Comparison of ENCODE assay signal across 8 mouse cellular contexts in genomic region chr11:113733631-113734364, GRCm38 (mm10). TPM values are rescaled to one million over a fixed set of nuclear protein-coding genes. Genes with fewer than 3 reads are reported as not detected.
A peak's percentile ranks its signal among the peaks of the same experiment; 100 is the strongest.
DNase-seq lines count a peak whose midpoint lies in the region; ATAC-seq and TF ChIP-seq lines count a peak whose summit lies in the region.

No protein-coding gene starts in this region.

- TF ChIP-seq POLR2A in thymus, adult 2 months (IDR thresholded peaks at IDR 0.05; ENCODE audit: control insufficient read depth, extremely low read depth, insufficient read depth, low read length, poor library complexity): no peak

- H3K4me2 ChIP-seq in neural tube, embryonic 12.5 days (replicated peaks): no peak overlapping the region; the same call in 1 of the 2 replicates

- no peak overlapping the region; the same call in 1 of the 2 replicates for H3K9ac ChIP-seq in neural tube, embryonic 12.5 days

- no peaks in the 10 kb centered on the region for H3K27me3 ChIP-seq in neural tube, embryonic 12.5 days (replicated peaks)
- H3K27me3 ChIP-seq in thymus, adult 2 months (ENCODE audit: control insufficient read depth, insufficient read depth, low read length): no peaks in the 10 kb centered on the region

- no peak for DNase-seq in layer of hippocampus, adult 2 months (ENCODE audit: low spot score in 2 of 2)
- no peak for DNase-seq in layer of hippocampus, adult 9-10 months (ENCODE audit: low spot score)
- peak; percentile 34 to 76 for DNase-seq in kidney, postnatal 25 days
- DNase-seq in thymus, adult 2 months: no peak
- DNase-seq in spleen, adult 12 weeks (ENCODE audit: low spot score): no peak
- no peak for DNase-seq in ovary, postnatal 10 days (ENCODE audit: low spot score)

- no peak overlapping the region for H3K4me3 ChIP-seq in layer of hippocampus, adult 2 months
- no peak overlapping the region for H3K4me3 ChIP-seq in neural tube, embryonic 12.5 days
- H3K4me3 ChIP-seq in thymus, adult 2 months (ENCODE audit: control insufficient read depth, insufficient read depth, low read length): no peak overlapping the region

- H3K36me3 ChIP-seq in neural tube, embryonic 12.5 days: peaks cover 7% of the 10 kb centered on the region
- no peaks in the 10 kb centered on the region for H3K36me3 ChIP-seq in thymus, adult 2 months (ENCODE audit: control insufficient read depth, insufficient read depth, low read length)

- no peak for TF ChIP-seq CTCF in layer of hippocampus, adult 2 months (conservative IDR thresholded peaks at IDR 0.05)
- TF ChIP-seq CTCF in thymus, adult 2 months (IDR thresholded peaks at IDR 0.05; ENCODE audit: borderline replicate concordance, control insufficient read depth, extremely low read depth, insufficient read depth, low read length, poor library complexity): no peak

- 52% methylated on average over 6 of the region's 6 CpGs for WGBS in neural tube, embryonic 12.5 days
- WGBS in thymus, adult 2 months: 94% methylated on average over 6 of the region's 6 CpGs

- peaks cover 49% of the 10 kb centered on the region for H3K4me1 ChIP-seq in neural tube, embryonic 12.5 days
- peaks cover 17% of the 10 kb centered on the region for H3K4me1 ChIP-seq in thymus, adult 2 months (replicated peaks; ENCODE audit: control insufficient read depth, insufficient read depth, low read length)

- peak overlapping the region; percentile 3; the same call in 1 of the 2 replicates for H3K27ac ChIP-seq in layer of hippocampus, adult 2 months
- H3K27ac ChIP-seq in neural tube, embryonic 12.5 days: no peak overlapping the region
- H3K27ac ChIP-seq in thymus, adult 2 months (ENCODE audit: control insufficient read depth, insufficient read depth, low read length): no peak overlapping the region

- ATAC-seq in common myeloid progenitor, adult 5-6 weeks (replicated peaks; ENCODE audit: low read depth, poor library complexity, severe bottlenecking): peak; percentile 75
- peak; percentile 27; the same call in 1 of the 2 replicates for ATAC-seq in neural tube, embryonic 12.5 days (ENCODE audit: low FRiP score, low read depth)

- H3K9me3 ChIP-seq in neural tube, embryonic 12.5 days: no peaks in the 10 kb centered on the region

RNA-seq across cellular contexts. Expression of gene Cdc42ep4, which starts 17.9 kb away (rescaled TPM):
- 10 to 100 TPM; 30.5 to 35.2 TPM for total RNA-seq in layer of hippocampus, adult 2 months (2021)
- total RNA-seq in common myeloid progenitor, adult 5-6 weeks (2017): 10.9 and 12.4 TPM in 2 replicates
- polyA plus RNA-seq in neural tube, embryonic 12.5 days (2016; fragmentation: Nextera tagmentation; extraction: Ambion mirVana): 95.8 TPM in 2 replicates
- 28.7 and 32.8 TPM in 2 replicates for polyA plus RNA-seq in thymus, adult 2 months (2012; rRNA removed)

RNA-seq across cellular contexts. Expression of gene Cpsf4l, which starts 24.0 kb away (rescaled TPM):
- total RNA-seq in layer of hippocampus, adult 2 months (2021): not detected
- not detected in 2 replicates for total RNA-seq in common myeloid progenitor, adult 5-6 weeks (2017)
- 0.38 and 0.59 TPM in 2 replicates for polyA plus RNA-seq in neural tube, embryonic 12.5 days (2016; fragmentation: Nextera tagmentation; extraction: Ambion mirVana)
- polyA plus RNA-seq in thymus, adult 2 months (2012; rRNA removed): 0.84 and 1.4 TPM in 2 replicates

RNA-seq across cellular contexts. Expression of gene D11Wsu47e, which starts 49.6 kb away (rescaled TPM):
- 10 to 100 TPM; 13.2 to 16.2 TPM for total RNA-seq in layer of hippocampus, adult 2 months (2021)
- 10.4 and 19.1 TPM in 2 replicates for total RNA-seq in common myeloid progenitor, adult 5-6 weeks (2017)
- polyA plus RNA-seq in neural tube, embryonic 12.5 days (2016; fragmentation: Nextera tagmentation; extraction: Ambion mirVana): 21.9 and 22.8 TPM in 2 replicates
- 13.6 TPM in 2 replicates for polyA plus RNA-seq in thymus, adult 2 months (2012; rRNA removed)

RNA-seq across cellular contexts. Expression of gene Fam104a, which starts 49.8 kb away (rescaled TPM):
- 10 to 100 TPM; 26.4 to 29.1 TPM for total RNA-seq in layer of hippocampus, adult 2 months (2021)
- total RNA-seq in common myeloid progenitor, adult 5-6 weeks (2017): 21.9 and 22.5 TPM in 2 replicates
- polyA plus RNA-seq in neural tube, embryonic 12.5 days (2016; fragmentation: Nextera tagmentation; extraction: Ambion mirVana): 49.9 and 51.0 TPM in 2 replicates
- 44.7 and 51.6 TPM in 2 replicates for polyA plus RNA-seq in thymus, adult 2 months (2012; rRNA removed)

Comparison
In these comparisons a context has a peak if more than half of its experiments do, and no peak if none do; other contexts are left out.
1. DNase-seq: peak in kidney, postnatal 25 days (2 of 2); none in layer of hippocampus, adult 2 months (0 of 2), layer of hippocampus, adult 9-10 months (single experiment), thymus, adult 2 months (single experiment), spleen, adult 12 weeks (single experiment) and ovary, postnatal 10 days (single experiment).